23 mouse cellular contexts compared by ENCODE assay signal in the genomic region with DNA sequence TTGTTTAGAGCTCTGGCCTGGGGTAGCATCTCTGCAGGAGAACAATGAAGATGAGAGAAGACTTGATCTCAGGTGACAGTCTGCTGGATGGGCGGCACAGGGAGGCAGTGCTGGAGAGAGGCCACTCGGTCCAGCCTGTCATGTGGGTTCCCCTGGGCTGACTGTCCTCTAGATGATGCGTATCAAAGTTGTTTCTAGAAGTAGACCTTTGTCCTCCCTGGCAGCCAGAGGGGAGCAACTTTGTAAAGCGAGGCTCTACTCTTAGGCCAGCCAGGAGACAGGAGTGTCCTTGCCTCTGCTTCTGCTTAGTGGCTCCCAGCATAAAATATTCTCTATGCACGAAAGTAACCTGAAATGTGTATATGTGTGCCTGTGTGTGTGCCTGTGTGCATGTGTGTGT. TPM values are rescaled to one million over a fixed set of nuclear protein-coding genes. Genes with fewer than 3 reads are reported as not detected.
"Had no signal": no experiment of that assay in that cellular context is flagged by ENCODE, and none has a peak within 500 bp of the region (broad histone marks: within the 10 kb centered on the region; RNA-seq: fewer than 3 reads in every experiment).

No protein-coding gene starts in this region.

- H3K4me2 ChIP-seq: limb, embryonic 12.5 days; limb, embryonic 15.5 days; lung, embryonic 15.5 days; midbrain, embryonic 13.5 days; neural tube, embryonic 13.5 days had no signal

- H3K9ac ChIP-seq: limb, embryonic 12.5 days; limb, embryonic 15.5 days; liver, embryonic 14.5 days; lung, embryonic 15.5 days; midbrain, embryonic 13.5 days; neural tube, embryonic 13.5 days had no signal

- H3K4me3 ChIP-seq: limb, embryonic 12.5 days; limb, embryonic 15.5 days; lung, embryonic 15.5 days; megakaryocyte, embryonic 14.5 days; midbrain, embryonic 10.5 days; midbrain, embryonic 13.5 days; myocyte; neural tube, embryonic 13.5 days had no signal

- H3K27me3 ChIP-seq: limb, embryonic 12.5 days; limb, embryonic 15.5 days; lung, embryonic 15.5 days; midbrain, embryonic 13.5 days; neural tube, embryonic 13.5 days had no signal

- H3K36me3 ChIP-seq: limb, embryonic 12.5 days; limb, embryonic 15.5 days; lung, embryonic 15.5 days; midbrain, embryonic 10.5 days; midbrain, embryonic 13.5 days; neural tube, embryonic 13.5 days had no signal

- DNase-seq: left cerebral cortex, postnatal 4 days; lung, adult 18-20 months; lung, postnatal 10 days; lung, postnatal 36 days; retina, postnatal 1 day; thymus, adult 2 months; thymus, postnatal 14 days; thymus, postnatal 4 days had no signal

- H3K9me3 ChIP-seq: limb, embryonic 12.5 days; limb, embryonic 15.5 days; lung, embryonic 15.5 days; midbrain, embryonic 10.5 days; midbrain, embryonic 13.5 days; neural tube, embryonic 13.5 days had no signal

- ATAC-seq: hindbrain, embryonic 16.5 days; intestine, embryonic 16.5 days; midbrain, embryonic 13.5 days; midbrain, embryonic 16.5 days had no signal

- H3K4me1 ChIP-seq: limb, embryonic 12.5 days; limb, embryonic 15.5 days; lung, embryonic 15.5 days; midbrain, embryonic 13.5 days; neural tube, embryonic 13.5 days had no signal

- H3K27ac ChIP-seq: limb, embryonic 12.5 days; limb, embryonic 15.5 days; liver, embryonic 14.5 days; lung, embryonic 15.5 days; midbrain, embryonic 10.5 days; midbrain, embryonic 13.5 days; neural tube, embryonic 13.5 days; stomach, postnatal 0 days had no signal

RNA-seq across cellular contexts. Expression of a gene that starts 27.5 kb away (rescaled TPM):
- total RNA-seq: monocyte, adult 5-6 weeks; neutrophil, adult 5-6 weeks had no signal
